Mouse (Mus musculus) heart, adult 2 months (tissue): ENCODE data around the gene Slc22a14.
A peak's percentile ranks its signal among the peaks of the same experiment; 100 is the strongest.

ENCODE experiments used
- CTCF ChIP-seq: fragments of 200-600 bp; IDR thresholded peaks from 2 replicates; pipeline ENCODE4 v1.8.1; 2022; ENCODE audit warnings: antibody characterized with exemption, mild to moderate bottlenecking, moderate library complexity
- EP300 ChIP-seq: fragments of 200-500 bp; IDR thresholded peaks from 2 replicates; pipeline ENCODE4 v1.6.1; 2011; ENCODE audit warnings: low read depth, low read length, control low read depth; ENCODE audit not compliant: insufficient read depth
- POLR2A ChIP-seq: fragments of 200-500 bp; IDR thresholded peaks from 2 replicates; pipeline ENCODE4 v1.6.1; 2011; ENCODE audit warnings: mild to moderate bottlenecking, low read depth, low read length, control low read depth; ENCODE audit not compliant: insufficient read depth

DNA sequence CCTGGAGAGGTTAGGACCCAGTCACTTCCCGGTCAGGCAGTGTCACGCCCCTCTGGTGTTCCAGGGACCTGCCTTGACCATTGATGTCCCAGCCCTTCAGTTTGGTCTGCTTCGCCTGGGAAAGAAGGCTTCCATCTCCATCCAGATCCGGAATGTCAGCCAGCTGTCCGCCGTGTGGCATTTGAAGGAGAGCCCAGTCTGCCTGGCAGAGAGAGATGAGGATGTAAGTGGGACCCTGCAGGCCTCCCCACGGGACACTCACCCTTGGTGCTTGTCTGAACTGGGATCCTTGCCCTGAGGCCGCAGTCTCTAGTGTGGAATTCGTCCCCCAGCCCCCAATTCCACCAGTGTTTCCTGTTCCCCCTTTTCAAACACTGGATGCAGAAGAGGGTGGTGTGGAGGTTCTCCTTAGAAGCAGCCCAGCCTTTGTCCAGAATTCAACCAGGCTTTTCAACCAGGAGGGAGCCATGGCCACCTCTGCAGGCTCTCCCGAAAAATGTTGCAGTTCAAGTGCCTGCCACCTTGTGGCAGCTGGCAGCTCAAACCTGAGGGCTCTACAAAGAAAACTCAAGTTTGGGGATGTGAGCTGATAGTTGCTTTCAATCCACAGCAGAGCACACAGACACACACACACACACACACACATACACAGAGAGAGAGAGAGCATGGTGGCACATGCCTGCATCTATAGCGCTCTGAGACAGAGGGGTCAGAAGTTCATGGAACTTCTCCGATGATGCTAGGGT lies 236.7 kb downstream of the Slc22a14 start:
- TF ChIP-seq EP300 (no peak), CTCF (peak; percentile 29), POLR2A (no peak)
